Mouse (Mus musculus): ENCODE data around the gene Glyat. TPM values are rescaled to one million over a fixed set of nuclear protein-coding genes. Genes with fewer than 3 reads are reported as not detected.

The Glyat gene
- 0.18 TPM in 1 of 2 replicates, not detected in the other for total RNA-seq (2012; rRNA removed)

DNA sequence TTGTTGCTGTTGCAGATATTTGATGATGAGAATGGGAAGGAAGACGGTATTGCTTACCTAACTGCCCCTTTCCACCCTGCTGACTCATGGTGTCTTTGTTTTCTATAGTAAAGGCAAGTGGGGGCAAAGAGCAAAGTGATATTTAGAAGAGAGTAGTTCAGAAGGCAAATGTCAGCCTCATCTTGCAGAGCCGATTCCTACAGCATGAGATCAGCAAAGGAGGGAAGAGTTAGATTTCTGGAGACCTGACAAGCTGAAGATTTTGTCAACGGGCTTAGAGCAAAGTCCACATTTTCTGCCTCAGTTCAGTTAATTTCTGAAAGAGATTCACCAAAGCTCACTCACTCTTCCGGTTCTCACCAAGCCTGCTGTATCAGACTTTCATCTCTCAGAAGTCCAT lies at the start of gene Glyat:
TSS of gene Glyat (plus strand) at position 133 of the 400 bp plus-strand sequence.
- no peak within 1 kb of the TSS for H3K9ac ChIP-seq (ENCODE audit: insufficient read depth, low read depth, low read length, poor library complexity, severe bottlenecking)
- in situ Hi-C loops (cut with MboI; ENCODE audit: low sequenced_read_pairs in 2 of 2, unreplicated experiment in 2 of 2) = no loop called here

DNA sequence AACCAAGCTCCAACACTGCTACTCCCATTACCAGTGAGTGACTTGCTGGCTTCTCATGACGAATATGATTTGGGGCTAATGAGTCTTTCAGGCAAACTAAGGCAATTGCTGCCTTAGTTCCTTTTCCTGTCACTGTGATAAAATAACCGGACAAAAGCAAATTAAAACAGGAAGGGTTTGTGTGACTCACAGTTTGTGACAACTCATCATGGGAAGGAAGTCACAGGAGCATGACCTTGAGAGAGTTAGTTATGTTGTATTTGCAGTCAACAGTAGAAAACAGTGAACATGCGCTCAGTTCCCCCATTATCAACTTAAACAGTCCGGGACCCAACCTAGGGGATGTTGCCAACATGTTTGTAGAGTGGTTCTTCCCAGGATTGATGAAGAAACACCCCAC lies 47.8 kb upstream of the Glyat start:
- H3K4me3 ChIP-seq (ENCODE audit: insufficient read depth in 1 of 2, low read depth in 1 of 2, low read length in 2 of 2, poor library complexity in 1 of 2, severe bottlenecking in 1 of 2) = no peak overlapping the region
- H3K9me3 ChIP-seq (ENCODE audit: control insufficient read depth, insufficient read depth, low read depth, low read length) = no peaks in the 10 kb centered on the region
- no peaks in the 10 kb centered on the region for H3K36me3 ChIP-seq (ENCODE audit: control insufficient read depth, insufficient read depth, low read length, poor library complexity, severe bottlenecking)
- H3K27ac ChIP-seq (ENCODE audit: insufficient read depth, low read depth, low read length, poor library complexity, severe bottlenecking) = no peak overlapping the region
- in situ Hi-C loops (cut with MboI; ENCODE audit: low sequenced_read_pairs in 2 of 2, unreplicated experiment in 2 of 2) = no loop called here
- no peaks in the 10 kb centered on the region for H3K4me1 ChIP-seq (ENCODE audit: control insufficient read depth in 2 of 2, insufficient read depth in 2 of 2, low read length in 2 of 2, poor library complexity in 1 of 2)
- no peak for DNase-seq (ENCODE audit: low read depth, low spot score)
- no peak for TF ChIP-seq MAFK (IDR thresholded peaks at IDR 0.05; ENCODE audit: insufficient read depth, low read depth, low read length)
- TF ChIP-seq HCFC1 (IDR thresholded peaks at IDR 0.05; ENCODE audit: borderline replicate concordance, insufficient read depth, low read length) = no peak
- TF ChIP-seq ZC3H11A (IDR thresholded peaks at IDR 0.05; ENCODE audit: borderline replicate concordance, low read depth, low read length) = no peak
- TF ChIP-seq CHD2 (IDR thresholded peaks at IDR 0.05; ENCODE audit: low read depth, low read length) = no peak
- TF ChIP-seq ZNF384 (IDR thresholded peaks at IDR 0.05; ENCODE audit: low read depth, low read length) = no peak
- H3K9ac ChIP-seq (ENCODE audit: insufficient read depth, low read depth, low read length, poor library complexity, severe bottlenecking) = no peak overlapping the region

More for the DNA sequence above, at the start of gene Glyat:
- no peak for DNase-seq (ENCODE audit: low read depth, low spot score)
- no peaks in the 10 kb centered on the region for H3K4me1 ChIP-seq (ENCODE audit: control insufficient read depth in 2 of 2, insufficient read depth in 2 of 2, low read length in 2 of 2, poor library complexity in 1 of 2)
- H3K9me3 ChIP-seq (ENCODE audit: control insufficient read depth, insufficient read depth, low read depth, low read length) = no peaks in the 10 kb centered on the region
- TF ChIP-seq ZNF384 (IDR thresholded peaks at IDR 0.05; ENCODE audit: low read depth, low read length) = no peak
- no peak for TF ChIP-seq ZC3H11A (IDR thresholded peaks at IDR 0.05; ENCODE audit: borderline replicate concordance, low read depth, low read length)
- no peak for TF ChIP-seq HCFC1 (IDR thresholded peaks at IDR 0.05; ENCODE audit: borderline replicate concordance, insufficient read depth, low read length)
- H3K27ac ChIP-seq (ENCODE audit: insufficient read depth, low read depth, low read length, poor library complexity, severe bottlenecking) = no peak within 1 kb of the TSS
- no peaks in the 10 kb centered on the region for H3K36me3 ChIP-seq (ENCODE audit: control insufficient read depth, insufficient read depth, low read length, poor library complexity, severe bottlenecking)
- H3K4me3 ChIP-seq (ENCODE audit: insufficient read depth in 1 of 2, low read depth in 1 of 2, low read length in 2 of 2, poor library complexity in 1 of 2, severe bottlenecking in 1 of 2) = no peak within 1 kb of the TSS

DNA sequence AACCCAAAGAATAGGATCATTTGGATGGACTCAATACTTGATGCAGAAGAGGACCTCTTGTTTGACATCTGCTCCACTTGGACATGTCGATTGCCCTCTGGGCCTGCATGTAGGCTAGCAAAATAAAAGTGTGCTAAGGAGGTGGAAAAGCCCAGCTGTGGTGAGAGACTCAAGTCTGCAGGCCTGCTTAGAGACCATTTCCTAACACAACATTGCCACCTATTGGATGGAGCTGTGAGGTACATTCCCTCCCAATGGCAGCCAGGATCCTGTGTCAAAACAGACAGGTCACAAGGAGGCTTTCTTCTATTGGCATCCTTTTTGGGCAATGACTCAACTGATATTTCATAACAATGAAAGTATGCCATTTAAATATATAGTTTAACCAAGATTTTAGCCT lies 41.2 kb upstream of the Glyat start:
- Histone ChIP-seq H3K27ac (ENCODE audit: insufficient read depth, low read depth, low read length, poor library complexity, severe bottlenecking) (no peak overlapping the region), H3K36me3 (ENCODE audit: control insufficient read depth, insufficient read depth, low read length, poor library complexity, severe bottlenecking) (no peaks in the 10 kb centered on the region), H3K4me1 (ENCODE audit: control insufficient read depth in 2 of 2, insufficient read depth in 2 of 2, low read length in 2 of 2, poor library complexity in 1 of 2) (no peaks in the 10 kb centered on the region; a peak in 1 of 4 replicates), H3K9ac (ENCODE audit: insufficient read depth, low read depth, low read length, poor library complexity, severe bottlenecking) (no peak overlapping the region), H3K9me3 (ENCODE audit: control insufficient read depth, insufficient read depth, low read depth, low read length) (no peaks in the 10 kb centered on the region), H3K4me3 (ENCODE audit: insufficient read depth in 1 of 2, low read depth in 1 of 2, low read length in 2 of 2, poor library complexity in 1 of 2, severe bottlenecking in 1 of 2) (no peak overlapping the region)
- peak; percentile 47 for DNase-seq (ENCODE audit: low read depth, low spot score)
- TF ChIP-seq HCFC1 (IDR thresholded peaks at IDR 0.05; ENCODE audit: borderline replicate concordance, insufficient read depth, low read length) = no peak
- TF ChIP-seq ZC3H11A (IDR thresholded peaks at IDR 0.05; ENCODE audit: borderline replicate concordance, low read depth, low read length) = peak; percentile 79; the same call in 1 of the 2 replicates
- in situ Hi-C loops (cut with MboI; ENCODE audit: low sequenced_read_pairs in 2 of 2, unreplicated experiment in 2 of 2) = loop anchor here in 1 of 2 experiments (5.0 kb wide), 1 partner anchor 75 kb away; no protein-coding TSS in a partner anchor

DNA sequence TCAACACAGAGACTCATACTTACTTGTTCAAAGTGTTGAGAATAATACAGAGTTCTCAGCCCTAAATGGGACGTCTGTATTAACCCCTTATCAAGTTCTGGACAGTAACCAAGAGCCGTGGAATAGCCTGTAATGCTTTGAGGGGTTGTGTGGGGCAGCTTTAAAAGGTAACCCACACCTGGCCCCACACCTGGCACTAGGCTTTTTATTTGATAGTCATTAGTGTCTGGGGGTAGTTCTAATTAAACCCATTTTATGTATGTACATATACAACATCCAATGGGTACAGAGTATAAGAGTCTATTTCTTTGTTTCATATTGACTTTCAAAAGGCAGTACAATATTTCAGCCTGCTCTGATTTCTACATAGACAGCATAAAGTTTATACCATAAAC lies 38.0 kb upstream of the Glyat start:
- no peak for TF ChIP-seq CHD2 (IDR thresholded peaks at IDR 0.05; ENCODE audit: low read depth, low read length)
- TF ChIP-seq MAFK (IDR thresholded peaks at IDR 0.05; ENCODE audit: insufficient read depth, low read depth, low read length) = no peak
- TF ChIP-seq HCFC1 (IDR thresholded peaks at IDR 0.05; ENCODE audit: borderline replicate concordance, insufficient read depth, low read length) = no peak
- TF ChIP-seq ZC3H11A (IDR thresholded peaks at IDR 0.05; ENCODE audit: borderline replicate concordance, low read depth, low read length) = no peak
- no peak for TF ChIP-seq ZNF384 (IDR thresholded peaks at IDR 0.05; ENCODE audit: low read depth, low read length)
- no peak overlapping the region; a peak in 1 of 4 replicates for H3K4me3 ChIP-seq (ENCODE audit: insufficient read depth in 1 of 2, low read depth in 1 of 2, low read length in 2 of 2, poor library complexity in 1 of 2, severe bottlenecking in 1 of 2)
- no peak for DNase-seq (ENCODE audit: low read depth, low spot score)
- H3K36me3 ChIP-seq (ENCODE audit: control insufficient read depth, insufficient read depth, low read length, poor library complexity, severe bottlenecking) = no peaks in the 10 kb centered on the region
- H3K4me1 ChIP-seq (ENCODE audit: control insufficient read depth in 2 of 2, insufficient read depth in 2 of 2, low read length in 2 of 2, poor library complexity in 1 of 2) = no peaks in the 10 kb centered on the region; a peak in 1 of 4 replicates
- no peaks in the 10 kb centered on the region for H3K9me3 ChIP-seq (ENCODE audit: control insufficient read depth, insufficient read depth, low read depth, low read length)
- no peak overlapping the region for H3K9ac ChIP-seq (ENCODE audit: insufficient read depth, low read depth, low read length, poor library complexity, severe bottlenecking)
- no peak overlapping the region for H3K27ac ChIP-seq (ENCODE audit: insufficient read depth, low read depth, low read length, poor library complexity, severe bottlenecking)
- in situ Hi-C loops (cut with MboI; ENCODE audit: low sequenced_read_pairs in 2 of 2, unreplicated experiment in 2 of 2) = no loop called here
